Mouse (Mus musculus) embryonic facial prominence, embryonic 14.5 days (tissue): ENCODE results near the gene Nphp3. TPM values are rescaled to one million over a fixed set of nuclear protein-coding genes. Genes with fewer than 3 reads are reported as not detected.

ENCODE experiments used
- ATAC-seq: fragments of 200-750 bp; cut with Nextera tagmentation; 2 replicates; pipeline ENCODE4 v1.8.0; 2017; ENCODE audit warnings: low read depth, moderate number of reproducible peaks, moderate TSS enrichment
- DNase-seq: peaks from one replicate; pipeline ENCODE4 v3.0.0-alpha.2; 2015; ENCODE audit warnings: low spot score
- H3K27ac ChIP-seq: fragments of 300-500 bp; sonication (generic); replicated peaks from 2 replicates; pipeline ENCODE4 v1.5.1; 2014; ENCODE audit warnings: low read depth, mild to moderate bottlenecking, low read length, moderate library complexity
- H3K27me3 ChIP-seq: fragments of 300-500 bp; sonication (generic); replicated peaks from 2 replicates; pipeline ENCODE4 v1.6.1; 2014; ENCODE audit warnings: low read length; ENCODE audit not compliant: control insufficient read depth, insufficient read depth
- H3K36me3 ChIP-seq: fragments of 300-500 bp; sonication (generic); 2 replicates; pipeline ENCODE4 v1.6.1; 2014; ENCODE audit warnings: low read length, mixed read lengths; ENCODE audit not compliant: control insufficient read depth, insufficient read depth
- H3K4me1 ChIP-seq: fragments of 300-500 bp; sonication (generic); 2 replicates; pipeline ENCODE4 v1.6.1; 2014; ENCODE audit warnings: antibody characterized with exemption, low read length; ENCODE audit not compliant: control insufficient read depth, insufficient read depth
- H3K4me2 ChIP-seq: fragments of 300-500 bp; sonication (generic); 2 replicates; pipeline ENCODE4 v1.6.1; 2014; ENCODE audit warnings: low read depth, mild to moderate bottlenecking, low read length, moderate library complexity, mixed read lengths
- H3K4me3 ChIP-seq: fragments of 300-500 bp; sonication (generic); 2 replicates; pipeline ENCODE4 v1.5.1; 2014; ENCODE audit warnings: low read depth, mild to moderate bottlenecking, low read length
- H3K9ac ChIP-seq: fragments of 300-500 bp; sonication (generic); 2 replicates; pipeline ENCODE4 v1.6.1; 2014; ENCODE audit warnings: low read depth, mild to moderate bottlenecking, low read length, moderate library complexity, mixed read lengths
- H3K9me3 ChIP-seq: fragments of 300-500 bp; sonication (generic); 2 replicates; pipeline ENCODE4 v1.6.1; 2016; ENCODE audit warnings: low read length; ENCODE audit not compliant: control insufficient read depth
- WGBS: fragments of 180-500 bp; shearing (Covaris S2); extraction: QIAGEN DNeasy Blood & Tissue Kit; methylation state at CpG from one replicate; pipeline ENCODE4 v1.1.7; 2014; 5-methylcytosine and 5-hydroxymethylcytosine counted together
- polyA plus RNA-seq: library from polyadenylated mRNA; unstranded; fragments of >200 nt; fragmentation: Nextera tagmentation; extraction: Ambion mirVana; gene quantifications from 2 replicates; pipeline ENCODE4 v1.2.1, GENCODE M21; 2014

Gene Nphp3
- polyA plus RNA-seq, 1 experiment from 2014 or later = 5.1 TPM

- Histone ChIP-seq H3K9me3 (0 out of 2 replicates have a peak, but pooled peaks cover 7% of the 10 kb centered on the region), H3K9ac (no peak overlapping the region), H3K27ac (no peak overlapping the region), H3K4me1 (no peaks in the 10 kb centered on the region), H3K27me3 (no peaks in the 10 kb centered on the region), H3K4me2 (no peak overlapping the region), H3K36me3 (peaks cover 84% of the 10 kb centered on the region), H3K4me3 (no peak overlapping the region)
- DNase-seq = no peak
- no peak for ATAC-seq
- 94% methylated on average over 8 of the region's 8 CpGs for WGBS
Measured at GRCm38 (mm10) chr9:104027186-104027585, 24.8 kb downstream of the Nphp3 start.

GRCm38 (mm10) chr9:104029861-104030260, 27.5 kb downstream of the Nphp3 start:
- Histone ChIP-seq H3K27ac (no peak overlapping the region), H3K9me3 (0 out of 2 replicates have a peak, but pooled peaks cover 7% of the 10 kb centered on the region), H3K4me3 (no peak overlapping the region), H3K27me3 (no peaks in the 10 kb centered on the region), H3K4me1 (no peaks in the 10 kb centered on the region), H3K36me3 (peaks cover 74% of the 10 kb centered on the region), H3K4me2 (no peak overlapping the region), H3K9ac (no peak overlapping the region)
- ATAC-seq (no peak), DNase-seq (no peak)
- WGBS = 87% methylated on average over 11 of the region's 11 CpGs

DNA sequence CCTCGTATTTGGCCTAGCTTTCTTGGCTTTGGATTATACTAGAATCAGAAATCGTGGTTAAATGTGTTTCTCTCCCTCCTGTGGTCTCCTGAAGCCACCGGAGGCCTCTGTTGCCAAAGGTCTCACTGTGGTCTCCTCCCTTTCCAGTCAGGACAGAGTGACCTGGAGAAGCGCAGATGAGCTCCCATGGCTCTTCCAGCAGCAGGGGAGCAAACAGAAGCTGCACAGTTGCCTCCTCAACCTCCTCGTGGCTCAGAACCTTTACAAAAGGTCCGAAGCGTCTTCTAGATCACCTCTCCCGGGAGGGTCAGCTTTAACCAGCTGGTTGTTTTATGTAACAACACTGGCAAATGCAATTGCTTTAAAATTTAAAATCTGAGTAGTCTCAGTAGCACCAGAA, 31.9 kb downstream of the Nphp3 start:
- Histone ChIP-seq H3K36me3 (peaks cover 63% of the 10 kb centered on the region), H3K4me2 (no peak overlapping the region), H3K27me3 (no peaks in the 10 kb centered on the region), H3K9ac (no peak overlapping the region), H3K4me3 (no peak overlapping the region), H3K9me3 (no peaks in the 10 kb centered on the region), H3K4me1 (no peaks in the 10 kb centered on the region), H3K27ac (no peak overlapping the region)
- ATAC-seq (no peak), DNase-seq (no peak)
- 77% methylated on average over 8 of the region's 8 CpGs for WGBS

GRCm38 (mm10) chr9:104034718-104035117, 32.4 kb downstream of the Nphp3 start:
- Histone ChIP-seq H3K9me3 (no peaks in the 10 kb centered on the region), H3K4me1 (no peaks in the 10 kb centered on the region), H3K4me3 (no peak overlapping the region), H3K27ac (no peak overlapping the region), H3K27me3 (no peaks in the 10 kb centered on the region), H3K9ac (no peak overlapping the region), H3K36me3 (peaks cover 61% of the 10 kb centered on the region), H3K4me2 (no peak overlapping the region)
- ATAC-seq (no peak), DNase-seq (no peak)
- WGBS = 68% methylated on average over 6 of the region's 6 CpGs

DNA sequence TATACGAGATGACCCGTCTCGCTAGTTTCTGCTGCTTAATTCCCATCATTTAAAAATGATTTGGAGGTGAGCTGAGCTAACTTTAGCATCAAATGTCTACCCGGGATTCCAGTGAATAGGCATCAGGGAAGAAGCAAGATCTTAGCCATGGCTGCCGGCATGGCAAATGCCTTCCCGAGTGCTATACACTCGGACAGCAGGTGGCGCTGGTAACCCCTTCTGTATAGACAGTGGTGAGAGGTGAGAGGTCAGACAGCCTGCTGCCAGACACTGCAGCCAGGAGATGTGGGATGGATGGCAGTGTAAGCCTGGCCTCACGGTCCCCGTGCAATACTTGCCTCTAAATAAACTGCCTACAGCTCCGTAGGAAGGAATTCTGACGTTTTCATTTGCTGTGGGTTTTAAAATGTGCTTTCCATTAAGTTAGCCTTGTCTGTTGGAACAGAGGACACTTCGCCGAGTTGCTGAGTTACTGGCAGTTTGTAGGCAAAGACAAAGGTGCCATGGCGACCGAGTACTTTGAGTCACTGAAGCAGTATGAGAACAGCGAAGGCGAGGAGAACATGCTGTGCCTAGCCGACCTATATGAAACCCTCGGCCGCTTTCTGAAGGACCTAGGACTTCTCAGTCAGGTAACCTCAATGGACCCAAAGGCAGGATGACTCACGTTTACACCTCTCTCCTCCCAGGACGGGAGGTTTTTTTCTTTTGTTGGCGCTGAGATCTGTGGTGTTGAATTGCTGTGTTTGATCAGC, 33.1 kb downstream of the Nphp3 start:
- H3K27me3 ChIP-seq = no peaks in the 10 kb centered on the region
- no peak overlapping the region for H3K4me2 ChIP-seq
- 48% methylated on average over 24 of the region's 24 CpGs for whole genome bisulfite sequencing
- DNase-seq (peak; percentile 66), ATAC-seq (no peak)
- peaks cover 60% of the 10 kb centered on the region for H3K36me3 ChIP-seq
- H3K4me3 ChIP-seq = no peak overlapping the region
- H3K9me3 ChIP-seq = no peaks in the 10 kb centered on the region
- H3K27ac ChIP-seq = no peak overlapping the region
- H3K4me1 ChIP-seq = no peaks in the 10 kb centered on the region
- H3K9ac ChIP-seq = 0 out of 2 replicates have a peak overlapping the region, but pooled peaks have one; percentile 27

DNA sequence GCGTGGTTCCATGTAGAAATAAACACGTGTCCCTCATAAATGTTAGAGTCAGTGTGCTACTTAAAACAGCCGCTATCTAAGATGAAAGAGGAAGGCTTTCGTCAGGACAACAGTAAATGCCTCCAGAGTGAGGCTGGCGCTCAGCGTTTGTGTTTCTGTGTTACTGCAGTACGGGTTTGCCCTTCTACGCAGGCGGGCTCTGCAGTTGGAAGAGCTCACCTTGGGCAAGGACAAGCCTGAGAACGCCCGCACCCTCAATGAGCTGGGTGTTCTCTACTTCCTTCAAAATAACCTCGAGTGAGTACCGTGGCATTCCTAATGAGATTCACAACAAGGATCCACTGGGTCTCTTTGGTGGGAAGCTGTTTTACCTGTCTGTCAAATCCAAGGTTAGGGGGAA, 35.9 kb downstream of the Nphp3 start:
- no peak overlapping the region for H3K4me2 ChIP-seq
- WGBS = 88% methylated on average over 13 of the region's 13 CpGs
- H3K4me3 ChIP-seq = no peak overlapping the region
- DNase-seq = no peak
- peaks cover 58% of the 10 kb centered on the region for H3K36me3 ChIP-seq
- no peaks in the 10 kb centered on the region for H3K27me3 ChIP-seq
- no peaks in the 10 kb centered on the region for H3K4me1 ChIP-seq
- H3K9ac ChIP-seq = no peak overlapping the region
- H3K9me3 ChIP-seq = no peaks in the 10 kb centered on the region
- no peak for ATAC-seq
- H3K27ac ChIP-seq = no peak overlapping the region

DNA sequence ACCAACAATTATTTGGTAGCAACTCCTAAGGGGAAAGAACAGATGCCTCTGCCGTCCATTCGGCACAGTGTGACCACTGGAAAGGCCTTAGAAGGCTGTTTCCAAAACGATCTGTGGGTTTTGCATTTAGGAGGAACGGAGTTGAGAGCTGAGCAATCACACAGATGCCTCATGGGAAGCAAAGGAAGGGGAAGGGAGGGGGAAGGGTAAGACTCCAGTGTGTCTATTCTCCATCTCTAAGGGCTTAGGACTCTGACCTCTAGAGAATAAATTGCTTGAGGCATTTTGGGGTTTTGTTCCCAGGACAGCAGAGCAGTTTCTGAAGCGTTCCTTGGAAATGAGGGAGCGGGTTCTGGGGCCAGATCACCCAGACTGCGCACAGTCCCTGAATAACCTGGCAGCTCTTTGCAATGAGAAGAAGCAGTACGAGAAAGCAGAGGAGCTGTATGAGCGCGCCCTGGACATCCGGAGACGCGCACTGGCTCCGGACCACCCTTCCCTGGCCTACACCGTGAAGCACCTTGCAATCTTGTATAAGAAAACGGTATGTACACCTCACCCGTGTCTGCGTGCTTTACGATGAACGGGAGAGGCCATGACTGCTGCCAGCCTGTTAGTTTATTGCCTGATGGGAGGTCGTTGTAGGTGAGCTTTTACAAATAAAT, 36.8 kb downstream of the Nphp3 start:
- H3K4me1 ChIP-seq = no peaks in the 10 kb centered on the region
- DNase-seq = no peak
- 89% methylated on average over 21 of the region's 21 CpGs for WGBS
- no peaks in the 10 kb centered on the region for H3K27me3 ChIP-seq
- peaks cover 56% of the 10 kb centered on the region for H3K36me3 ChIP-seq
- H3K4me2 ChIP-seq = no peak overlapping the region
- H3K4me3 ChIP-seq = no peak overlapping the region
- no peak overlapping the region for H3K9ac ChIP-seq
- H3K9me3 ChIP-seq = no peaks in the 10 kb centered on the region
- H3K27ac ChIP-seq = no peak overlapping the region
- no peak for ATAC-seq

DNA sequence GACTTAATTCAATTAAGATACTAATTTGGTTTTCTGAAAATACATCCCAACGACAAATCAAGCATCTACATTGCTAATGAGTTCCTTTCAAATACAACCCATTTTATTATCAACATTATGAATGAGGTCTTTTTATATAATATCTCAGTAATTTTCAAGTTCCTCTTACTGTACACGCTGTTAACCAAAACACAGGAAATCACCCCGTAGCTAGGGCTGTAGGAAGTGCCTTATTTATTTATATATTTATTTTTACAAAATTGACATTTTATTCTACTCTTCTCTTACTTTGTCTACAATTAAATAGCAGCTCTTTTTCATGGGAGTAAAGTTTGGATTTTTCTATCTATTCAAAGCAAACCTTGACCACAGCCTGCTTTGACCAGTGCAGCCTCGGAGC, 37.4 kb downstream of the Nphp3 start:
- H3K9me3 ChIP-seq = no peaks in the 10 kb centered on the region
- H3K9ac ChIP-seq = no peak overlapping the region
- no peak overlapping the region for H3K27ac ChIP-seq
- H3K4me3 ChIP-seq = no peak overlapping the region
- H3K4me2 ChIP-seq = no peak overlapping the region
- H3K4me1 ChIP-seq = no peaks in the 10 kb centered on the region
- 79% methylated on average over 4 of the region's 4 CpGs for WGBS
- no peak for DNase-seq
- no peaks in the 10 kb centered on the region for H3K27me3 ChIP-seq
- H3K36me3 ChIP-seq = peaks cover 50% of the 10 kb centered on the region
- ATAC-seq = no peak

GRCm38 (mm10) chr9:104040362-104040761, 38.0 kb downstream of the Nphp3 start, which contains the start of gene Gm28305:
Gene Gm28305 (plus strand): TSS chr9:104040662.
- ATAC-seq (no peak), DNase-seq (no peak)
- H3K4me2 ChIP-seq = no peak within 1 kb of the TSS
- 61% methylated on average over 2 of the region's 2 CpGs for WGBS
- H3K9ac ChIP-seq = no peak within 1 kb of the TSS
- H3K36me3 ChIP-seq = peaks cover 48% of the 10 kb centered on the region
- no peaks in the 10 kb centered on the region for H3K9me3 ChIP-seq
- H3K4me3 ChIP-seq = no peak within 1 kb of the TSS
- H3K27me3 ChIP-seq = no peaks in the 10 kb centered on the region
- H3K4me1 ChIP-seq = no peaks in the 10 kb centered on the region
- H3K27ac ChIP-seq = no peak within 1 kb of the TSS
